Mouse (Mus musculus) limb, embryonic 14.5 days (tissue): ENCODE data around the gene Fchsd2. TPM values are rescaled to one million over a fixed set of nuclear protein-coding genes. Genes with fewer than 3 reads are reported as not detected.

Experiments used
- ATAC-seq: fragments of 200-750 bp; cut with Nextera tagmentation; 2 replicates; pipeline ENCODE4 v1.8.0; 2017; ENCODE audit warnings: low read depth, moderate number of reproducible peaks, moderate TSS enrichment; ENCODE audit not compliant: low FRiP score
- DNase-seq: peaks from one replicate; pipeline ENCODE4 v3.0.0-alpha.2; 2015; ENCODE audit warnings: low spot score
- H3K27ac ChIP-seq: fragments of 300-500 bp; sonication (generic); replicated peaks from 2 replicates; pipeline ENCODE4 v1.5.1; 2014; ENCODE audit warnings: low read depth, mild to moderate bottlenecking, low read length, moderate library complexity, mixed read lengths
- H3K27me3 ChIP-seq: fragments of 300-500 bp; sonication (generic); 2 replicates; pipeline ENCODE4 v1.6.1; 2014; ENCODE audit warnings: low read length, mixed read lengths; ENCODE audit not compliant: control insufficient read depth, insufficient read depth
- H3K36me3 ChIP-seq: fragments of 300-500 bp; sonication (generic); 2 replicates; pipeline ENCODE4 v1.6.1; 2014; ENCODE audit warnings: mild to moderate bottlenecking, low read length, moderate library complexity, mixed read lengths; ENCODE audit not compliant: control insufficient read depth, insufficient read depth
- H3K4me1 ChIP-seq: fragments of 300-500 bp; sonication (generic); 2 replicates; pipeline ENCODE4 v1.6.1; 2014; ENCODE audit warnings: antibody characterized with exemption, low read length, mixed read lengths; ENCODE audit not compliant: control insufficient read depth, insufficient read depth
- H3K4me2 ChIP-seq: fragments of 300-500 bp; sonication (generic); replicated peaks from 2 replicates; pipeline ENCODE4 v1.6.1; 2014; ENCODE audit warnings: low read depth, mild to moderate bottlenecking, low read length, moderate library complexity; ENCODE audit not compliant: severe bottlenecking
- H3K4me3 ChIP-seq: fragments of 300-500 bp; sonication (generic); replicated peaks from 2 replicates; pipeline ENCODE4 v1.5.1; 2014; ENCODE audit warnings: low read length
- H3K9ac ChIP-seq: fragments of 300-500 bp; sonication (generic); 2 replicates; pipeline ENCODE4 v1.6.1; 2014; ENCODE audit warnings: mild to moderate bottlenecking, low read depth, low read length, moderate library complexity; ENCODE audit not compliant: severe bottlenecking
- H3K9me3 ChIP-seq: fragments of 300-500 bp; sonication (generic); 2 replicates; pipeline ENCODE4 v1.6.1; 2016; ENCODE audit warnings: low read length; ENCODE audit not compliant: control insufficient read depth
- POLR2A ChIP-seq: fragments of 200-500 bp; IDR thresholded peaks from 2 replicates; pipeline ENCODE4 v1.8.0; 2012; ENCODE audit warnings: inconsistent platforms, mild to moderate bottlenecking, moderate library complexity, borderline replicate concordance; ENCODE audit not compliant: insufficient read depth, insufficient read length; ENCODE audit errors: extremely low read depth
- WGBS: fragments of 180-500 bp; shearing (Covaris S2); extraction: QIAGEN DNeasy Blood & Tissue Kit; methylation state at CpG from one replicate; pipeline ENCODE4 v1.1.7; 2014; 5-methylcytosine and 5-hydroxymethylcytosine counted together
- polyA plus RNA-seq, 2 experiments: library from polyadenylated mRNA; depleted of rRNA in 1 of 2; stranded (reverse) in 1 of 2; unstranded in 1 of 2; fragments of >200 nt; fragmentation: Nextera tagmentation in 1 of 2; extraction: Ambion mirVana in 1 of 2; gene quantifications; 2 replicates each; pipeline versions ENCODE4 v1.2.1 to v1.2.3; 2012 to 2014

Fchsd2 gene
- polyA plus RNA-seq, 2 experiments, result 19.9 to 21.9 TPM

DNA sequence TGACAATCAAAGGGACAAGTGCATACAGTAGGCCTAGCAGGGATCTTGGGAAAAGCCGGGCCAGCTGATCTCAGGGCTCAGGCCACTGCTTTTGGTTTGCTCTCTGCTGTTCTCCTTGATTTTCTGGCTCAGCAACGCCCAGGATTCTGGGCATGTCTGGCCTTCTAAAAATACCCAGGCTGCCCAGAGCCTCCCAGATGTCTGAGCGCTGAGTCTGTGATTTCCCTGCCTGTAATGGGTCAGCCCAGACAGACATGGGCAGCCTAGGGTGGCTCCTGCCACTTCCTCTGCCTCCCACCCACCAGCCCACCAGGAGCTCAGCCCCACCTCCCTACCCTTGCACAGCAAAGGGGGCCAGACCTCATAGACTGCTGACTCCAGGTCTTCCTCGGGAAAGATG is 4.0 kb upstream of the Fchsd2 start:
- Histone ChIP-seq H3K9me3 (no peaks in the 10 kb centered on the region), H3K4me1 (no peaks in the 10 kb centered on the region), H3K27me3 (no peaks in the 10 kb centered on the region), H3K9ac (no peak overlapping the region), H3K4me2 (no peak overlapping the region), H3K4me3 (no peak overlapping the region), H3K36me3 (no peaks in the 10 kb centered on the region), H3K27ac (no peak overlapping the region)
- 68% methylated on average over 4 of the region's 4 CpGs for WGBS
- TF ChIP-seq POLR2A, result no peak
- ATAC-seq, result no peak
- no peak for DNase-seq

- WGBS, result 82% methylated on average over 3 of the region's 3 CpGs
- Histone ChIP-seq H3K36me3 (no peaks in the 10 kb centered on the region), H3K4me3 (no peak overlapping the region), H3K9ac (no peak overlapping the region), H3K27ac (no peak overlapping the region), H3K27me3 (no peaks in the 10 kb centered on the region), H3K4me1 (no peaks in the 10 kb centered on the region), H3K4me2 (no peak overlapping the region), H3K9me3 (no peaks in the 10 kb centered on the region)
- no peak for TF ChIP-seq POLR2A
- ATAC-seq (no peak), DNase-seq (no peak)
Observed at GRCm38 (mm10) chr7:101089242-101089641, 3.4 kb upstream of the Fchsd2 start.

DNA sequence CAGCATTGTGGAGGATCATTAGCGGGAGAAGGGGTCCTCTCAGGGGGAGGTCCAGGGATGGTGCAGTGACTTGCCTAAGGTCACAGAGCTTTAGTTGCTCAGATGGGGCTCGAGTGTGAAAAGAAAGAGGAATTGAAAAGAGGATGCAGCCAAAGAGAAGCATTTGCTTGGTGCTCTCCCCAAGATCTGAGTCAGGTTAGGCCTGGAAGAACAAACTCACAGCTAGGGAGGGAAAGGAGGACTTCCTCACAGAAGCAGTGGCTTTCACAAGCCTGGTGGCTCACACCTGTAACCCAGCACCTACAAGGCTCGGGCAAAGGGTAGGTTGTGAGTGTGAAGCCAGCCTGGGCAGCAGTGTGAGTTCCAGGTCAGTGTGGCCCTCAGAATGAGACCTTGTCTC is 568 bp downstream of the Fchsd2 start:
- no peak for ATAC-seq
- no peak for DNase-seq
- H3K27me3 ChIP-seq, result no peaks in the 10 kb centered on the region
- no peak overlapping the region for H3K27ac ChIP-seq
- H3K9me3 ChIP-seq, result no peaks in the 10 kb centered on the region
- H3K4me1 ChIP-seq, result no peaks in the 10 kb centered on the region
- WGBS, result 55% methylated on average over 3 of the region's 3 CpGs
- H3K36me3 ChIP-seq, result no peaks in the 10 kb centered on the region
- no peak overlapping the region for H3K4me3 ChIP-seq
- no peak for TF ChIP-seq POLR2A
- H3K9ac ChIP-seq, result no peak overlapping the region
- H3K4me2 ChIP-seq, result no peak overlapping the region

DNA sequence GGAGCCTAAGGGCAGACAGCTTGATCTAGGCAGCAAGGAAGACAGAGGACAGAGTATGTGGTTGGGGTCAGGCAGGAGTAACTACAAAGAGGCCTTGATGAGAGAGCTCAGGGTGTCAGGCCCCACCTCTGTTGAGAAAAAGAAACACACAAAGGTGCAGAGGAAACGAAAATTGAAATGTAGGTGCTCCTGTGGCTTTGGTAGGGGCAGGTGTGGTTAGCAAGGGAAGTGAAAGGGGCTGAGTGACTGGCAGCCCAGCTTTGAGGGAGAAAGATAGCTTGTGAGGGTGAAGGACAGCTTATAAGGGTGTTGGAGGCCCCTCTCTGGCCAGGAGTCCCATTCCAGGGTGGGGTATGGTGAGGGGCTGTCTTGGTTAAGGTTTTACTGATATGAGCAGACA is 2.1 kb downstream of the Fchsd2 start:
- Histone ChIP-seq H3K9me3 (no peaks in the 10 kb centered on the region; the same call in 1 of the 2 replicates), H3K27me3 (no peaks in the 10 kb centered on the region), H3K27ac (no peak overlapping the region), H3K36me3 (no peaks in the 10 kb centered on the region), H3K9ac (no peak overlapping the region), H3K4me2 (no peak overlapping the region), H3K4me3 (no peak overlapping the region), H3K4me1 (no peaks in the 10 kb centered on the region)
- no peak for DNase-seq
- 54% methylated on average over 1 of the region's 1 CpGs for WGBS
- ATAC-seq, result no peak
- TF ChIP-seq POLR2A, result no peak

- DNase-seq (no peak), ATAC-seq (no peak)
- Histone ChIP-seq H3K4me1 (no peaks in the 10 kb centered on the region), H3K4me3 (no peak overlapping the region), H3K4me2 (no peak overlapping the region), H3K9me3 (no peaks in the 10 kb centered on the region; the same call in 1 of the 2 replicates), H3K36me3 (no peaks in the 10 kb centered on the region), H3K27ac (no peak overlapping the region), H3K27me3 (no peaks in the 10 kb centered on the region), H3K9ac (no peak overlapping the region)
- TF ChIP-seq POLR2A, result no peak
- 87% methylated on average over 5 of the region's 5 CpGs for WGBS
Observed at GRCm38 (mm10) chr7:101095560-101095959, 2.9 kb downstream of the Fchsd2 start.

GRCm38 (mm10) chr7:101096576-101096975 is 3.9 kb downstream of the Fchsd2 start:
- H3K27me3 ChIP-seq, result no peaks in the 10 kb centered on the region
- no peak for DNase-seq
- WGBS, result 93% methylated on average over 2 of the region's 2 CpGs
- no peak overlapping the region for H3K27ac ChIP-seq
- H3K4me3 ChIP-seq, result no peak overlapping the region
- ATAC-seq, result no peak
- H3K4me1 ChIP-seq, result no peaks in the 10 kb centered on the region
- H3K9me3 ChIP-seq, result no peaks in the 10 kb centered on the region; the same call in 1 of the 2 replicates
- H3K4me2 ChIP-seq, result no peak overlapping the region
- no peaks in the 10 kb centered on the region for H3K36me3 ChIP-seq
- no peak for TF ChIP-seq POLR2A
- H3K9ac ChIP-seq, result no peak overlapping the region
